In the genomic region with DNA sequence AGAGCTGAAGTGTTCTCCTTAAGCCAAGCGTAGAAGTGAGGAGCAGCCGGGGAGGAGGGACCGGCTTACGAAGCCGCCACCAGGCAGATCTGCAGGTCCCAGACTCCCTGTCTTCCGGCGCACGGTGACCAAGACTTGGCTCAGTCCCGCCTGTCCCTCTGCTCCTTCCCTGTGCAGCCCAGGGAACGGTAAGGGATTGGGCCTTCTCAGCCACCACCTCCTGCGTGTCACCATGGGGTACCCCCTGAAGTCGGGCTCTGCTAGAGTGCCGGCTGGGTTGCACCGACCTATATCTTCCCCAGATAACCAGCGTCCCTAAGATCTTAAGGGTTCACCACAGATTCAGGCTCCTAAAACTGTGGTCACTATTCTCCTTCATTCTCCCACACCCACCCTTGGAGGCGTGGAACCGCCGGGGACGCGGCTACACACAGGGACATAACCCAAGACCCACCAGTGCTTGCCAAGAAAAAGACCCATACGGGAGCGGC, we compare ENCODE assay signal across 8 mouse cellular contexts. TPM values are rescaled to one million over a fixed set of nuclear protein-coding genes. Genes with fewer than 3 reads are reported as not detected.
DNase-seq lines count a peak whose midpoint lies in the region; ATAC-seq and TF ChIP-seq lines count a peak whose summit lies in the region.

No protein-coding gene starts in this region.

- peak overlapping the region; percentile 94 for H3K4me3 ChIP-seq in heart, embryonic 13.5 days
- H3K4me3 ChIP-seq in kidney, postnatal 0 days (replicated peaks; ENCODE audit: low read depth, low read length) = peak overlapping the region; percentile 93

- ATAC-seq in common myeloid progenitor, adult 5-6 weeks (replicated peaks; ENCODE audit: low read depth, poor library complexity, severe bottlenecking) = 0 out of 2 replicates have a peak, but pooled peaks have one; percentile 3
- ATAC-seq in heart, embryonic 13.5 days (ENCODE audit: extremely low read depth, insufficient number of reproducible peaks, low FRiP score, low TSS enrichment) = no peak
- ATAC-seq in kidney, postnatal 0 days (replicated peaks; ENCODE audit: low FRiP score, low read depth) = no peak

- WGBS in heart, embryonic 13.5 days = under 1% methylated on average over 22 of the region's 22 CpGs
- under 1% methylated on average over 22 of the region's 22 CpGs for WGBS in kidney, postnatal 0 days

- peak; percentile 55 to 60 for DNase-seq in adrenal gland, adult 18-20 months (ENCODE audit: low spot score in 2 of 2)
- DNase-seq in adrenal gland, postnatal 4 days (ENCODE audit: low spot score in 2 of 2) = no peak
- peak; percentile 64 for DNase-seq in 416B (ENCODE audit: low read depth)
- peak; percentile 59 for DNase-seq in kidney, postnatal 0 days (ENCODE audit: low spot score)
- peak; percentile 34 for DNase-seq in lung, postnatal 36 days
- peak; percentile 49 for DNase-seq in urinary bladder, adult 2 months (ENCODE audit: low spot score)

- no peaks in the 10 kb centered on the region for H3K27me3 ChIP-seq in heart, embryonic 13.5 days (replicated peaks)
- H3K27me3 ChIP-seq in kidney, postnatal 0 days (ENCODE audit: insufficient read depth, low read length) = no peaks in the 10 kb centered on the region

- TF ChIP-seq CTCF in kidney, postnatal 0 days (IDR thresholded peaks at IDR 0.05; ENCODE audit: low read depth) = no peak

- H3K4me1 ChIP-seq in heart, embryonic 13.5 days = peaks cover 46% of the 10 kb centered on the region
- H3K4me1 ChIP-seq in kidney, postnatal 0 days (replicated peaks; ENCODE audit: insufficient read depth, low read length) = peaks cover 30% of the 10 kb centered on the region

- H3K4me2 ChIP-seq in heart, embryonic 13.5 days = peak overlapping the region; percentile 92
- H3K4me2 ChIP-seq in kidney, postnatal 0 days (ENCODE audit: low read length) = peak overlapping the region; percentile 81

- peak overlapping the region; percentile 100 for H3K27ac ChIP-seq in heart, embryonic 13.5 days (replicated peaks)
- peak overlapping the region; percentile 60 for H3K27ac ChIP-seq in kidney, postnatal 0 days

- peaks cover 21% of the 10 kb centered on the region for H3K36me3 ChIP-seq in heart, embryonic 13.5 days
- 0 out of 2 replicates have a peak, but pooled peaks cover 4% of the 10 kb centered on the region for H3K36me3 ChIP-seq in kidney, postnatal 0 days (ENCODE audit: insufficient read depth, low read length)

- H3K9ac ChIP-seq in heart, embryonic 13.5 days = peak overlapping the region; percentile 100
- peak overlapping the region; percentile 98 for H3K9ac ChIP-seq in kidney, postnatal 0 days (ENCODE audit: low read depth, low read length)

- no peaks in the 10 kb centered on the region for H3K9me3 ChIP-seq in heart, embryonic 13.5 days
- H3K9me3 ChIP-seq in kidney, postnatal 0 days (replicated peaks; ENCODE audit: low read length) = no peaks in the 10 kb centered on the region

RNA-seq across cellular contexts. Expression of gene Tnrc18, which starts 3.3 kb away (rescaled TPM):
- total RNA-seq in adrenal gland, adult 18-20 months (2021) = 10 to 100 TPM; 46.4 to 57.7 TPM
- 100 to 1,000 TPM; 149 to 153 TPM for total RNA-seq in adrenal gland, postnatal 4 days (2021)
- 17.5 and 17.9 TPM in 2 replicates for total RNA-seq in common myeloid progenitor, adult 5-6 weeks (2017)
- polyA plus RNA-seq in heart, embryonic 13.5 days (2015; fragmentation: Nextera tagmentation; extraction: Ambion mirVana) = 15.9 and 18.6 TPM in 2 replicates
- polyA plus RNA-seq in kidney, postnatal 0 days (2015; fragmentation: Nextera tagmentation; extraction: Ambion mirVana) = 16.3 and 18.4 TPM in 2 replicates
- polyA plus RNA-seq in urinary bladder, adult 2 months (2012; rRNA removed) = 21.4 and 49.1 TPM in 2 replicates

Comparison
In these comparisons a context has a peak if more than half of its experiments do, and no peak if none do; other contexts are left out.
1. DNase-seq: peak in adrenal gland, adult 18-20 months (2 of 2), 416B (single experiment), kidney, postnatal 0 days (single experiment), lung, postnatal 36 days (single experiment) and urinary bladder, adult 2 months (single experiment); none in adrenal gland, postnatal 4 days (0 of 2).